Mouse (Mus musculus): ENCODE data around the gene Astl.

Astl gene

DNA sequence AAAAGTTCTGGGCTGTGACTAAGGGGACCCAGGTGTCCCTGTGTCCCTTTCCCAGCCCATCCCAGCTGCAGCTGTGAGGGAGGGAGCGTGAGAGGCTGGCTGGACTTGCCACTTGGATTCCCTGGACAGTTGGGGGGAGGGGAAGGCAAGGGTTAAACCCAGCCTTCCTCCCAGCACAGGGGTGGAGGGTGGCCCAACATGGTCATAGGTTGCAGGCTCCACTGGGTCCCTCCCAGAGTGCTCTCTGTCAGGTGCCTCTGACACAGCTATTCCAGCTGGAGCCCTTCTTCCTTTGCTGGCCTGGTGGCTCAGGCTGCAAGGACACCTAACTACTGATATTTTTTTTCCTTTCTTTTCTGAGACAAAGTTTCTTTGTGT lies 33.0 kb downstream of the Astl start:
- TF ChIP-seq GATA4 (IDR thresholded peaks at IDR 0.05; ENCODE audit: insufficient replicate concordance, low read length), result no peak

DNA sequence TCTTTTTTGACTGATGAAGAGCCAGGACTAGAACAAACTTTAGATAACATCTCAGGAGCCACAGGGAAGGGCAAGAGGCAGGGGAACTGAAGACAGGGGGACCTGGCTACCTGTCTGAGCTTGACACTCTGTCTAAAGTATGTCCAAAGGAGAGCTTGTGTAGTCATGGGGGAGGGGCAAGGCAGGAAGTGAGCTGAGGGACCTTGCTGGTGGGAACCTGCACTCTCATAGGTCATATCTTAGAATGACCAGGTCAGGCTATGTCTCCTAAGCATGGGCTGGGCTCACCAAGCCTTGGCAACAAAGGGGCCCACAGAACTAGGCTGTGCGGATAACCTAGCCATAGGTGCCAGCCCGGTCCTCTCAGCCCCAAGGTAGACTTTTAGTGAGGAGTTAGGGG lies 33.6 kb downstream of the Astl start:
- TF ChIP-seq GATA4 (IDR thresholded peaks at IDR 0.05; ENCODE audit: insufficient replicate concordance, low read length), result no peak

DNA sequence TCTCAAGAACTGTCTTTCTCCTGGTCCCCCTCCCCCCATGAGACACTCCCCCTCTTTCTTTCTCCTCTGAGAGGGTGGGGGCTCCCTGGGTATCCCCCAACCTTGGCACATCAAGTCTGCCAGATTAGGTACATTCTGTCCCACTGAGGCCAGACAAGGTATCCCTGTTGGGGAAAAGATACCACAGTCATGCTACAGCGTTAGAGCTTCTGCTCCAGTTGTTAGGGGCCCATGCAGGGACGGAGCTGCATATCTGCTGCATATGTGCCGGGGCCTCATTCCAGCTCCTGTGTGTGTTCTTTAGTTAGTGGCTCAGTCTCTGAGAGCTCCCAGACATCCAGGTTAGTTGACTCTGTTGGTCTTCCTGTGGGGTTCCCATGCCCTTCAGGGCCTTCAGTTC lies 35.7 kb downstream of the Astl start:
- TF ChIP-seq GATA4 (IDR thresholded peaks at IDR 0.05; ENCODE audit: insufficient replicate concordance, low read length), result no peak

DNA sequence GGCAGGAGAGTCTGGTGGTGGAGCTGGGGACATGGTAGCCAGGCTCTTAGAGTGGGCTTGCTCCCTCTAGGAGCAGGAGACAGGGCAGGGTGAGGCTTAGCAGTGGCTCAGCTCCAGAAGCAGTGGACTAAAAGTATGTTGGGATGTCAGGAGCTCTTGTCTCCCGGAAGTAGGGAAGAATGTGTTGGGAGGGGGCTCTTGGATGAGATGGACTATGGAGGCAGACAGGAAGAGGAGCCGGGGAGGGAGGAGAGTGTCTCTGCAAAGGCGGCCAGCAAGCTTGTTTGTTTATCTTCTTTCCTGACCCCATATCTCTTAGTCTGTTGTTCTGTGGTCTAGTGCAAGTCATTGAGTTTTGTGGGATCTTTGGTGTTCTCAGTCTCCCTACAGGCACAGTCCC lies 36.6 kb downstream of the Astl start:
- TF ChIP-seq GATA4 (IDR thresholded peaks at IDR 0.05; ENCODE audit: insufficient replicate concordance, low read length), result no peak; the same call in 1 of the 2 replicates

DNA sequence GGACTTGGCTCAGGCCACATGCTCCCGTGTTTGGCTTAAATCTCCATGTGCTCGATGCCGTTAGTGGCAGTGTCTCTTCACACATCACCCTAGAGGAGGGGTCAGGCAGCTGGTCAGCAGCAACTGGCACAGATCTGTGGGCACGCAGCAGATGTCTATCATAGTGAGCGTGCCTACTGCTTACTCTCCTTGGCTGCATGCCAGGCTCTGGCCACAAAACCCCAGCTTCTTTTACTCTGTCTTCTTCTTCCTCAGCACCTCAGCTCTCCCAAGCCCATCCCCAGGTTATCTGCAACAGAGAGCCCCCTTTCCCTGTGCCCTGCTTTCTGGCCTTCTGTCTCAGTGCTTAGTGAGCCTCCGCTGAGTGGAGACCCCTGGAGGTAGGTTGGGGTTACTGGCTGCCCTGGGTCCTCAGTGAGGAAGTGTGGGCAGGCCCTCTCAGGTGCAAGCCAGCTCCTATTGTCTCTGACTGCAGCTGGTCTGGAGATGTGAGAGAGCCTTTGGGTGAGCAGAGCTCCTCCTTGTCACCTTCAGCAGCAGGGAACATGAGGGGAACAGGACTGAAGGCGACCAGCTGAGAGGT lies 37.4 kb downstream of the Astl start:
- no peak for TF ChIP-seq GATA4 (IDR thresholded peaks at IDR 0.05; ENCODE audit: insufficient replicate concordance, low read length)

DNA sequence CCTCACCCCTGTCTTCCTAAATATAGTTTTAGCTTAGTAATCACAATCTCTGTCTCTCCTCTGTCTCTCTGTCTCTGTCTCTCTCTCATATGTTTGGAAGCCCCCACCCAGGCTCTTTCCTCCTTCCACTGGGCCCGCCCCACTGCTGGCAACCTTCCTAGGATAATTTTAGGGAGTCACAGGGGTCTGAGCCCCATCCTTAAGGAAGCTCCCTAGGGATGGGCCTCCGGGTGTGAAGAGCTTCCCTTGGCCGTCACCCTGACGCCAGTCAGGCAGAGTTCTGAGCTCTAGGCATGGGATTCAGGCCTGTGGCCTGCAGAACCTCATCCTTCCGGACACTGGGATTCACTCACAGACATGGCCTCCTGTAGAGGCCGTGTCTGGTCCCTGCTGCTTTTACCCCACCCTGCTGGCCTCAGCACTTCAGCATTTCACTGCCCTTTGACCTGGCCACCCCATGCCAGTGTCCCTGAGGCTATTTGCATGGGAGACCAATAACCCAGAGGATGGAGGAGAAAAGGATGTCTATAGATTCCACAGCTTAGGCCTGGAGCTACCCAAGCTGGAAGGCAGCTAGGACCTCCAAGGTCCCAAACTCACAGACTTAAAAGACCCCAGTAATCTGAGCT lies 38.1 kb downstream of the Astl start:
- no peak for TF ChIP-seq GATA4 (IDR thresholded peaks at IDR 0.05; ENCODE audit: insufficient replicate concordance, low read length)

DNA sequence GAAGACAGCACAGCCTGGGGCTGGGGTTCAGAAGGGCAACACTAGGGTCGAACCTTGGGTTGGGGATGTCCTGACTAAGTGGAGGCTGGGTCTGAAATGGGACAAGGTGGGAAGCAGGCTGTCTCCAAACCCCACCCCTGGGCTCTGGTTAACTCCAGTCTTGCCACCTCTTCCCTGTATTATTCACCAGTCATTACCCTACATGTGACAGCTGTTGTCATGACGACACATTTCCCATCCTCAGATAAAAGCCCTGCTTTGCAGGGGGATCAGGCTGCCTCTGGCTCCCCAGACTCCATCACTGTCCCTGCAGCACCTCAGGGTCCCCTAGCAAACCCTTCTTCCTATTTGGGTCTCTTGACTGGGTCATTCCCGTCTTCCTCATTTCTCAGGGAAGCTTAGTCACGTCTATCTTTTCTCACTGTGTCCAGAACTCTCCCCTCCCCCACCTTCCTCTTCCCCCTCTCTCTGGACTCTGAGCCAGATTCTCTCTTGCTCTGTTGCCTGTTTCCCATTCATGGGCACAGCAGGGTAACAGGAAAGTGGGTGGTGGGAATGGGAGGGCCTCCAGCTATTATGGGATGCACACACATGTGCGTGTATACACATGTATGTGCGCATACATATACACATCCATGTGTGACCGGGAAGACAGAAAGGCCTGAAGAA lies 39.6 kb downstream of the Astl start:
- TF ChIP-seq GATA4 (IDR thresholded peaks at IDR 0.05; ENCODE audit: insufficient replicate concordance, low read length), result no peak

DNA sequence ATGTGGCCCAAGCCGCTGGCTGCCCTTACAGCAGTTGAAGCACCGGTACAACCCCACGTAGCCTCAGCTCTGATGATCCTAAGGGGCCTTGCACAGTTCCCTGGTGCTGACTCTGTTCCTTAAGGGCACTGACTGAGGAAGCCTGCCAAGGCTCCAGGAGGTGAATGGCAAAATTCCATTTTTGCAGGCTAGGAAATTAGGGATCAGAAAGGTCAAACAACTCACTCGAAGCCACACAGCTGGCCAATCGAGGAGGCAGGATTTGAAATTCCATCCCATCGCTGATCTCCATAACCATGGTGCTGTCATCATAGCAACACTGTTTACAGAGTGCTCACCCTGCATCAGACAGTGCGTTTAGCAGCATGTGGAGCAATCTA lies 40.2 kb downstream of the Astl start:
- no peak for TF ChIP-seq GATA4 (IDR thresholded peaks at IDR 0.05; ENCODE audit: insufficient replicate concordance, low read length)

DNA sequence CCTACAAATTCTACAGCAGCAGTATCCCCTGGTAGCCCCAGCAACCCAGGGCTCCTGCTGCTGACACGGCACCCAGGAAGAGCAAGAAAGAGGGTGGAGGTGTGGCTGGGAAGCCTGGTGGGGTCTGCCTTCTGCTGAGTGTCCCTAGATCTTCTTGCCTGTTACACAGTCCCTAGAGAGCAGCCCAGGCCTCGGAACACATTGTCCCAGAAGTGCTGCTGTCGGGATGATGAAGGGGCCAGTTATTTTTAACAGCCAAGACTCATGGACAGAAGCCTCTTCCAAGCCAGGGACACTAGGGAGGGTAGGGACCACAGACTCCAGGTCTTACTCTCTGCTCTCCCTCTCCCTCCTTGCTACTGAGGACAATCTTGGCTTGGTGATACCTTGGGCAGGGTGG lies 40.8 kb downstream of the Astl start:
- no peak for TF ChIP-seq GATA4 (IDR thresholded peaks at IDR 0.05; ENCODE audit: insufficient replicate concordance, low read length)

DNA sequence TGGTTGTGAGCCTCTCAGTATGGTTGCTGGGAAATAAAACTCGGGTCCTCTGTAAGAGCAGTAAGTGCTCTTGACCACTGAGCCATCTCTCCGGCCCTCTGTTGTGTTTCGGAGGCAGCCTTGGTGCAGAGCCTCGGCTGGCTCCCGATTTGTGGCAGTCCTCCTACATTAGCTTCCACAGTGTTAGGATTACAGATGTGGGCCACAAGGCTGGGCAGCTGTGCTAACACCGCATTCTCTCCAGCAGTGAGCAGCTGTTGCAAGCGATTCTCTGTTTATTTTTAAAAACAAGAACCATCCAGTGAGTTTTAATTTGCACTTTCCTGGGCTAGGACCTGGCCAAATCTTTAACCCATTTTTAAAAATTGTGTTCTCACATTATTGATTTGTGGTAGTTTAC lies 45.4 kb downstream of the Astl start:
- TF ChIP-seq GATA4 (IDR thresholded peaks at IDR 0.05; ENCODE audit: insufficient replicate concordance, low read length), result no peak

DNA sequence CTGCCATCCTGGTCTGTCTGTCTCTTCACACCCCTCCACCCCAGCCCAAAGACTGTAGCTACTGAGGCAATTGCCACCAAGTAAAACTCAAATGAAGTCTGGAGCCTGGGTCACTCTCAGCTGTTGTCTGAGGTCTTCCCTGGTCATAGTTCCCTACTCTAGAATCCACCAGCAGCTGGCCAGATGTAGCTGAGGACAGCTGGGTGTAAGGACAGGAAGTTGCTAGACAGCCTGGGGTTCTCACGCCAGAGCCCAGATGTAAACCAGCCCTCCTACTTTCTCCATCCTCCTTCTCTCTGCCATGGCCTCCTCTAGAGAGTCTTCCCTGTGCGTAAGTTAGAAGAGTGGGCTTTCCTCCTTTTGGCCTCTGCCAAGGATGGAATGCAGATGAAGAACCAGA lies 49.1 kb downstream of the Astl start:
- TF ChIP-seq GATA4 (IDR thresholded peaks at IDR 0.05; ENCODE audit: insufficient replicate concordance, low read length), result no peak

DNA sequence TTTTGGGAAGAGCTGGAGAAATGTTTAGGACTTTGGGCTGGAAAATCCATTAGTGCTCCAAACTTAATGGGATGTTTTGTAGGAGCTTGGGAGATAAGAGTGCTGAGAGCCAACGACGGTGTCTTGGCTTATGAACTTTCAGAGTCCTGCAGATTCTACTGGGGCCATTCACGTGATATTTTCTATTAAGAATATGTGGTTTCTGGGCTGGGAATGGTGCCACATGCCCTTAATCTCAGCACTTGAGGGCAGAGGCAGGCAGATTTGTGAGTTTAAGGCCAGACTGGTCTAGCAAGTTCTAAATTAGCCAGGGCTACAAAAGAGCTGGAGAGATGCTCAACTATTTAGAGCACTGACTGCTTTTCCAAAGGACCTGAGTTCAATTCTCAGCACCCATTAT lies 51.9 kb downstream of the Astl start:
- no peak for TF ChIP-seq GATA4 (IDR thresholded peaks at IDR 0.05; ENCODE audit: insufficient replicate concordance, low read length)

DNA sequence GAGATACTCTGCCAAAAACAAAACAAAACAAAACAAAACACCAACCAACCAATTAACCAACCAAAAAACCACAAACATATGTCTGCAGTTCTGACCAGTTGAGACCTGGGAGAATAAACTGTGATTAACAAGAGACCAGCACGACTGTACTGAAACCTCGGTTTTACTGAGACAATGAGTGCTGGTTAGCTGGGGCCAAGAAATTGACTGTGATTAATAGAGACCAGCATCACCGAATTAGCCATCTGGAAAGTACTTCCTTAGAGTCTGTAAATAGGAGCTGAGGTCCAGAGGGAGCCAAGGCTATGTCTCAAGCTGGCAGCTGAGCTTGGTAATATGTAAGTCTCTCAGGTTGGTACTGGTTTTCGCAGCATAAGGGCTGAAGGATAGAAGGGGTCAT lies 52.4 kb downstream of the Astl start:
- TF ChIP-seq GATA4 (IDR thresholded peaks at IDR 0.05; ENCODE audit: insufficient replicate concordance, low read length), result no peak

DNA sequence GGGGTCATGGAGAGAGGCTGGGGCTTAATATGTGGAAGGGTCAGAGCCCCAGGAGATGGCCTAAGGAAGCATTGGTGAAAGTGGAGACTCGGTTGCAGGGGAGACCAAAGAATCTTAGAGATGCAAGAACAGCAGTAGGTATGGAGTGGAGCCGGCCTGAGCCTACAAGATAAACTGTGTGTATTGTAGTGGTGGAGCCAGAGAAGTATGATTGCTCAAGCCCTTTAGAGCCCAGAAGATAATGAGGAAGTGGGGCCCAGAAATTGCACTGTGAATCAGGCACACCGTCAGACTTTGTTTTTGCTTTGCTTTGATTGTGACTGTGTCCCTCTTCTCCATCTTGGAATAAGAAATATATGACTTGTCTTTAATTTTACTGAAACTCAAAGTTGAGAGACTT lies 52.9 kb downstream of the Astl start:
- no peak for TF ChIP-seq GATA4 (IDR thresholded peaks at IDR 0.05; ENCODE audit: insufficient replicate concordance, low read length)

DNA sequence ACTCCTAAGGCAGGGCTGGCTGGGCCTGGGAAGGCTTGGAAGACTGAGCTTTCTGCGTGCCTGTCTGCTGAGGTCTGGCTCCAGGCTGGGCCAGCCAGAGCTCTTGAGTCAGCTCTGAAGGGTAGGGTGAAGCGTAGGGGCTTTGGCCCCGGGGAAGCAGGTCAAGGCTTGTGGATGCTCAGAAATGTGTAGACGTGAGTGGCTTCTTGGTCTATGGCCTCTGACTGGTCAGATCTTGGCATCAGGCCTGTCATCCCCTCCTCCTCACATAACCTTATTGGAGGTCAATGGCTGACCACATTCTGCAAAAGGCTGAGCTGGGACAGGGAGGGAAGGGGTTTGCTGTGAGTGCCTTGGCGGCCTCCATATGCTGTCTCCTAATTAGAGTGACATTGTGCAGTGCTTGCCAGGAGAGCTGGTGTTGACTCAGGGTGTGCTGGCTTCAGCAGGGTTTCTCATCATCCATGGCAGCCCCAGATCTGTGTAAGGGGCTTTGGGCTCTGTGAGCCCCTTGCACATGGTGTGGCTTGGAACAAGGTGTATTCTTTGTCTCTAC lies 56.2 kb downstream of the Astl start:
- no peak for TF ChIP-seq GATA4 (IDR thresholded peaks at IDR 0.05; ENCODE audit: insufficient replicate concordance, low read length)

DNA sequence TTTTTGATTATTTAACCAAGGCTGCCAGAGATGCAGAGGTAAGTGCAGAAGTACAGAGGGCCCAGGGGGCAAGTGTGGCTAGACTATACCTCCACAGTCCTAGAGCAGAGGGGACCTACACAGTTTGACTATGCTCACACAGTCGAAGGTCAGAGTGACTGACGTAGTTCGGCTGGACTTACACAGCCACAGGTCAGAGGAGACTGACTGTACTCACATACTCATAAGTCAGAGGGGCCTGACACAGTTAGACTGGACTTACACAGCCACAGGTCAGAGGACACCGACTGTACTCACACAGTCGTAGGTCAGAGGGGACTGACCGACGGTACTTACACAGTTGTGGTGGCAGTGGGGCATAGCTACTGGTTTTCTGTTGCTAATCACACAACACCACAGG lies 60.3 kb downstream of the Astl start:
- no peak for TF ChIP-seq GATA4 (IDR thresholded peaks at IDR 0.05; ENCODE audit: insufficient replicate concordance, low read length)
